Mouse (Mus musculus) hematopoietic stem cell, adult 5-6 weeks (primary cell): Measurements from ENCODE around the gene Kctd14. TPM values are rescaled to one million over a fixed set of nuclear protein-coding genes. Genes with fewer than 3 reads are reported as not detected.
"Not testable (repeated sequence)": the region's sequence is repeated elsewhere in the genome, so short reads cannot be mapped to it uniquely, and the experiment has no call there.

Experiments
- ATAC-seq, 2 experiments: fragments of 125-278 bp in 1 of 2; replicated peaks in 1 of 2; 2 replicates each; pipeline ENCODE4 v1.8.0; 2016 to 2017; ENCODE audit warnings: inconsistent platforms in 2 of 2, mild to moderate bottlenecking in 2 of 2, moderate number of reproducible peaks in 2 of 2, low read depth in 1 of 2, moderate TSS enrichment in 1 of 2; ENCODE audit not compliant: low FRiP score in 2 of 2, poor library complexity in 2 of 2, severe bottlenecking in 2 of 2, insufficient read depth in 1 of 2, low TSS enrichment in 1 of 2
- total RNA-seq: library from RNA; stranded (forward); fragments of 172-1452, 232-1000 nt; gene quantifications from 2 replicates; pipeline ENCODE4 v1.2.3, GENCODE M21; 2017

The Kctd14 gene
- total RNA-seq, 1 experiment from 2014 or later: 4.6 TPM

- ATAC-seq: no peak
These were observed 23.2 kb upstream of the Kctd14 start for GRCm38 (mm10) chr7:97427778-97428420.

- ATAC-seq: no peak
These were observed 21.4 kb upstream of the Kctd14 start for GRCm38 (mm10) chr7:97429705-97430104.

GRCm38 (mm10) chr7:97433517-97433916 is 17.6 kb upstream of the Kctd14 start:
- ATAC-seq: not testable (repeated sequence)

GRCm38 (mm10) chr7:97434517-97434916 is 16.6 kb upstream of the Kctd14 start:
- ATAC-seq: no peak

- ATAC-seq: no peak
These were observed 12.1 kb upstream of the Kctd14 start for GRCm38 (mm10) chr7:97438986-97439385.

GRCm38 (mm10) chr7:97446171-97446925 is 4.8 kb upstream of the Kctd14 start:
- peak; percentile 55 to 58; a peak in 3 of 4 replicates for ATAC-seq

- no peak for ATAC-seq
These were observed 4.0 kb upstream of the Kctd14 start for GRCm38 (mm10) chr7:97447050-97447531.

- ATAC-seq: no peak
These were observed 1.1 kb downstream of the Kctd14 start for GRCm38 (mm10) chr7:97452196-97452595.

- peak; percentile 67 to 80 for ATAC-seq
These were observed 2.2 kb downstream of the Kctd14 start for GRCm38 (mm10) chr7:97453141-97453921.

- no peak for ATAC-seq
These were observed 3.7 kb downstream of the Kctd14 start for GRCm38 (mm10) chr7:97454795-97455194.

- ATAC-seq: peak; percentile 12 to 35; a peak in 2 of 4 replicates
These were observed 4.5 kb downstream of the Kctd14 start for GRCm38 (mm10) chr7:97455577-97455976.

GRCm38 (mm10) chr7:97473001-97473400 is 21.9 kb downstream of the Kctd14 start:
- ATAC-seq: no peak

- ATAC-seq: no peak
These were observed 28.2 kb downstream of the Kctd14 start for GRCm38 (mm10) chr7:97479349-97479748.

GRCm38 (mm10) chr7:97480290-97480689 is 29.2 kb downstream of the Kctd14 start:
- no peak for ATAC-seq

- ATAC-seq: peak; percentile 98 to 99
These were observed 29.8 kb downstream of the Kctd14 start, which contains the start of gene Ints4 for GRCm38 (mm10) chr7:97480821-97481339. Gene Ints4, plus strand, starts transcription at chr7:97480956.

- ATAC-seq: no peak
These were observed 32.3 kb downstream of the Kctd14 start for GRCm38 (mm10) chr7:97483378-97483777.

- ATAC-seq: no peak
These were observed 40.0 kb downstream of the Kctd14 start for GRCm38 (mm10) chr7:97491157-97491556.

GRCm38 (mm10) chr7:97492420-97492819 is 41.3 kb downstream of the Kctd14 start:
- ATAC-seq: no peak
